Mouse (Mus musculus) megakaryocyte, embryonic 14.5 days (primary cell): ENCODE results near the gene Ywhae.

Experiments
- FLI1 ChIP-seq: IDR thresholded peaks from 2 replicates; pipeline ENCODE4 v1.6.1; 2012; ENCODE audit warnings: low read length, inconsistent platforms, mixed read lengths
- GATA1 ChIP-seq: IDR thresholded peaks from 3 replicates; pipeline ENCODE4 v1.6.1; 2012; ENCODE audit warnings: mixed read lengths, low read length, inconsistent platforms, borderline replicate concordance

- no peak for TF ChIP-seq GATA1
- TF ChIP-seq FLI1, result no peak
Observed at GRCm38 (mm10) chr11:75689977-75690376, 42.7 kb upstream of the Ywhae start.
